Mouse (Mus musculus): ENCODE measurements around the gene Zbtb16. TPM values are rescaled to one million over a fixed set of nuclear protein-coding genes. Genes with fewer than 3 reads are reported as not detected.

Gene Zbtb16
- total RNA-seq, 2 experiments from 2014 or later: 85.9 to 92.1 TPM

DNA sequence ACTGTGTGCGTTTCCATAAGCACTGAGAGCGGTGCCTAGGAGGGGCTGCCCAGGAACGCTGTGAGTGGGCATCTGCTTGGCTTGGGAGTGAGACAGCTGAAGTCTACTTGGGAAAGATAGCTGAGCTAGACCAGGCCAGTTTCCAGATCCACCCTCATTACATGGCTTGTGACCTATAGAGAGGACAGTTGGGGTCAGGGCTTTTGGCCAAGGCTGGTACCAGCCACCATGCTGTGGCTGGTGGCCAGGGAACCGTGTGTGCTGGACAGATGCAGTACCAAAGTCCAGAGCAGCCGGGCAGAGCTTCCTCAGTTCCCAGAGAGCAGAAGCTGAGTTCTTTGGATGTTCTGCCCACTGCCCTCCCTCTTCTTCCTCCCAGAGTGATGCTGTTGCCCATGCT, 223.5 kb downstream of the Zbtb16 start:
- no peak for DNase-seq (ENCODE audit: low spot score in 2 of 2)

DNA sequence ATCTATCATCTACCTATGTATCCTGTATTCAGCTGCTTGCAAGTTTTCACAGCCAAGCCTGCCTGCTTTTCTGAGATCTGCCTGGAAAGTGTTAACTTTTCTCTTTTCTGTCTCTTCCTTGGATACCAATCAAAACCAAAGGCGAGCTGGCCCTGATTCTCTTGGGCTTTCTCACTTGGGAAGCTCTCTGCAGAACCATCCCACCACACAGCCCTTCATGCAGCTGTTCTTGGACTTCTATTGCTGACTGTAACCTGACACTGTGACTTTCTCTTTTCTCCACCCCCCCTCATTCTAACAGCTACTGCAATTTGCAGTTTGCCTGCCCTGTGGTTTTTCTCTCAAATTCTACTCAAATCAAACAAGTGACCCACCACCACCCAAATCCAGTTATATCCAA, 225.0 kb downstream of the Zbtb16 start:
- DNase-seq (ENCODE audit: low spot score in 2 of 2): no peak

DNA sequence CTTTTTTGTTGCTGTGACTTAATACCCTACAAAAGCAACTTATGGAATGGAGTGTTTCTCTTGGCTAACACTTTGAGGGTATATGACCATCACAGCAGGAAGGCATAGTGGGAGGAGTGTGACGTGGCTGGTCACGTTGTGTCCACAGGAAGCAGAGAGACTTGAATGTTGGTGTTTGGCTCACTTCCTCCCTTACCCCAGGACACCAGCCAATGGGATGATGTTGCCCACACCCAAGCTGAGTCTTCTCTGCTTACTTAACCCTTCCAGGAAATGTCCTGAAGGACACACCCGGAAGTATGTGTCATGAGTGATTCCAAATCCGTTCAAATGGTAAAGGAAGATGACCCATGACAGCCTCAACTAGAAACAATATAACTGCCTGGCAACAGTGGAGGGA, 226.3 kb downstream of the Zbtb16 start:
- DNase-seq (ENCODE audit: low spot score in 2 of 2): no peak

DNA sequence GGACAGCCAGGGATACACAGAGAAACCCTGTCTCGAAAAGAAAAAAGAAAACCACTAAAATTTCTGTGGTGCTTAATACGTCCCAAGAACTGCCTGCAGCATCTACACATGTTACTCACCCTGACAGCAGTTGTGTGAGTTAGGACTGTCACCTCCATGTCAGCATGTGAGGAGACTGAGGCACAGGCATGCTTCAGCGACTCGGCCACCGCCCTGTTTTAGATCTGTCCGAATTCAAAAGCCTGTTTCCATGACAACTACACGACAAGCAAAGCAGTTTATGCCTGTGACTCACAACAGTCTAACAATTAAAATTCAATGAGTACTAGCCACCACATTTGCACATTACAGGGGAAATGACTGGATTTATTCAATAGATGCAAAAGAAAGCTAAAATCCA, 228.6 kb downstream of the Zbtb16 start:
- no peak for DNase-seq (ENCODE audit: low spot score in 2 of 2)

DNA sequence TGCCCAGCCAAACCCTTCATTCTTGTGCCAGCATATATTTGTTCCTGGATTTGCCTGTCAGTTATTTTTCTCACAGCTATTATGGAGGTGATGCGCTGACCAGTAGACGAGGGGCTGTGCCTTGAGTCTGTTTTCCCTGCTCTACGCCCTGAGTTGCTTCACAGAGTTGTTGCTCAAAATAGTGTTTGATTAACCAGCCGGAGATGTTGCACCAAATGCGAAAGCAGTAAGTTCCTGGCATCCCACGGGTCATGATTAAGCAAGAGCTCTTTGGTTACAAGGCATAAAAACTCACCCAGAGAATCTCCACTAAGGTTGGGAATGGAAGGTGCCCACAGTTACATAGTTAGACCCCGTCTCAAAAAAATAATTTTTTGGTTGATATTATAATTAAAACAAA, 229.9 kb downstream of the Zbtb16 start:
- DNase-seq (ENCODE audit: low spot score in 2 of 2): no peak

DNA sequence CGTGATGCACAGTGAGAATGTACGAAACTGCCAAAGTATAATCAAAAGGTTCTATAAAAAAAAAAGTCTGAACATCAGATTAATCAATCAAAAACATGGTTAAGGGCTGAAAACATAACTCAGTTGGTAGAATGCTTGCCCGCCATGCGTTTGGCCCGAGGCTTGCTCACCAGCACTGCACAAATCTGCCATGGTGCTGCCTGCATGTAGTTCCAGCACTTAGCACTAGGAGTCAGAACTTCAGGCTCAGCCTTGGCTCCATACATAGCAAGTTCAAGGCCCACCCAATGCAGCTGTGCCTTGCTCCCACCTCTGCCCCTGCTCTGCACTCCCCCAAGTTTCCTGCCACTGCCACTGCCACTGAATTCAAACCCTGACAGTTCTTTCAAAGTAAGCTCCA, 230.3 kb downstream of the Zbtb16 start:
- no peak for DNase-seq (ENCODE audit: low spot score in 2 of 2)

DNA sequence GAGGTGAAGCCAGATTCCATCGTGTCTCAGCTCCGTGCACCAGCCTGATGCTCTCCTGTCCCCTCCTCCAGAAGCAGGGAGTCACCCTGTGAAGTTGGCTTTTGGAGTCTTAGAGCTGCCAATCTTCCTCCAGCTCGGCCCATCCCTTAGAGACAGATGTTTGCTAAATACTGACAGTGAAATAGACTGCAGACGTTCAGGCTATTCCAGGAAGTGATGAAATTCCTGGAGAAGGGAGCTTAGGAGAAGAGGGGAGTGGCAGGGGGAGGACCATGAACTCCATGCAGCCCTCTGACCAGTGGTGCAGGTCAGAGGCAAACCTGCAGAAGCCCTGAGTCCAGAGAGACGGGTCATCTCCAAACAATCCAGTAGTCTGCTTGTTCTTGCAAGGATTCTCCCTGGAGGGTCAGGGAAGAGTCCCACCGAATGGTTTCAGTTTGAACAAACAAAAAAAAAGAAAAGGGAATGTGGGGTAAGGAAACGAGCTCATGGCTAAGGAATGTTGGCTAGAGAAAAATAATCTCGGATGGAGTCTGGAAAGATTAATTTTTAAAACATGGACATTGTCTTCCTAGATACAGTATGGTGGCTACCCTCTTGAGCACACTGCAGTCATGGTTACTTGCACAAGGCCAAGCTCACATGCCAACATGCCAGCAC, 231.0 kb downstream of the Zbtb16 start, which contains the start of gene Nnmt:
Nnmt (minus strand) TSS at position 215 of the 660 bp plus-strand sequence.
- DNase-seq (ENCODE audit: low spot score in 2 of 2): no peak

Other genes with a start within 250 kb of the Zbtb16 start
- 1 to 10 TPM; 2.7 to 4.1 TPM for gene Nnmt, start 231.1 kb downstream of the Zbtb16 start, total RNA-seq (2021)
- 10 to 100 TPM; 10.8 to 13.4 TPM for gene Htr3a, start 74.9 kb upstream of the Zbtb16 start, total RNA-seq (2021)
- not detected for gene Htr3b, start 128.8 kb upstream of the Zbtb16 start, total RNA-seq (2021)
- 10 to 100 TPM; 40.3 to 45.5 TPM for gene Usp28, start 149.2 kb upstream of the Zbtb16 start, total RNA-seq (2021)
- gene Zw10, start 219.4 kb upstream of the Zbtb16 start, total RNA-seq (2021): 10 to 100 TPM; 15.0 to 15.9 TPM
- 1 to 10 TPM in 1 of 2 experiments, under 1 TPM in 1; 0.65 to 1.3 TPM for gene Tmprss5, start 245.0 kb upstream of the Zbtb16 start, total RNA-seq (2021)